Mouse (Mus musculus): ENCODE measurements around the gene Ly6g6c.
A peak's percentile ranks its signal among the peaks of the same experiment; 100 is the strongest.
"Not testable (repeated sequence)": the region's sequence is repeated elsewhere in the genome, so short reads cannot be mapped to it uniquely, and the experiment has no call there.

The Ly6g6c gene

DNA sequence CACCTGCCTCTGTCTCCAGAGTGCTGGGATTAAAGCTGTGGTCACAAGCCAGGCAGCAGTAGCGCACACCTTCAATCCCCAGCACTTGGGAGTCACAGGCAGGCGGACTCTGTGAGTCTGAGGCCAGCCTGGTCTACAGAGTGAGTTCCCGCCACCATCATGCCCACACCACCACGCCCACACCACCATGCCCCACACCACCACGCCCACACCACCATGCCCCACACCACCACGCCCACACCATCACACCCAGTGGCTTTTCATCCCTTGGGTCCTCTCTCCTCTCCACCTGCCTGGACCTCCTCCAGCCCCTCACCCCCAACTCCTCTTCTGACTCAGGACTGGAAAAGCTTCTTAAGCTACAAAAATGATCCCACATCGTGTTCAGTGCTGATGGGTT lies 33.3 kb upstream of the Ly6g6c start:
- DNase-seq: no peak

DNA sequence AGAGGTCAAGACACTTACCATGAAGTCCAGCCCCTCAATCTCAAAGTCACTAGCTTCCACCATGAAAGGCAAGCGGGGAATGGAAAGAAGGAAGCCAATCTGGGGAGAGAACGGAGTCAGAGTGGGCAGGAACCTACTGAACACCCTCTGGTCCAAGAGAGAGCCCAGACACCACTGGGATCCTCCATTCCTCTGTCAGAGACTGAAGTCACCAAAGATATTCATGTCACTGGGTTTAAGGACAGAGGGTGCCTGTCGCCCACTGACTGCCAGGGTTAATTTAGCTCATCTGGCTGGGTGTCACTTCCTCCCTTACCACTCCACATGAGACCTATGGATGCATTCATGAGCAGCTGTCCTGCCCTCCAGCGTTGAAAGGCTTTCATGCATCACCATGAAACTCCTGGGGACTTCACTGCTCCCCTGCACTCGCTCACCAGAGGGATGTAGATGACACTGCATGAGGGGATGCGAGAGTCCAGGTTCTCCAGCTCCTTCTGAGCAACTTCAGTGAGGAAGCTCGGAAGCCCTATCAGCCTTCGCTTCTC lies 32.8 kb upstream of the Ly6g6c start:
- no peak for DNase-seq

DNA sequence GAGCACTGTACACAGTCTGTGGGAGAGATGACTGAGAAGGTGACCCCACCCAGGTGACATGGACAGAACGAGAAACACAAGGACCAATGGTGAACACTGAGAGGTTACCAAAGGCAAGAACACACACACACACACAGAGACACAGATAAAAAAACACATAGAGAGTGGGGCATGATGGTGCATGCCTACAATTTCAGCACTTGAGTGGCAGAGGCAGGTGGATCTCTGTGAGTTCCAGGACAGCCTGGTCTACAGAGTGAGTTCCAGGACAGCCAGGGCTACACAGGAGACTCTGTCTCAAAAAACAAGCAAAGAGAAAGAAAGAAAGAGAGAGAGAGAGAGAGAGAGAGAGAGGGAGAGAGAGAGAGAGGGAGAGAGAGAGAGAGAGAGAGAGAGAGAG lies 31.5 kb upstream of the Ly6g6c start:
- not testable (repeated sequence) for DNase-seq

DNA sequence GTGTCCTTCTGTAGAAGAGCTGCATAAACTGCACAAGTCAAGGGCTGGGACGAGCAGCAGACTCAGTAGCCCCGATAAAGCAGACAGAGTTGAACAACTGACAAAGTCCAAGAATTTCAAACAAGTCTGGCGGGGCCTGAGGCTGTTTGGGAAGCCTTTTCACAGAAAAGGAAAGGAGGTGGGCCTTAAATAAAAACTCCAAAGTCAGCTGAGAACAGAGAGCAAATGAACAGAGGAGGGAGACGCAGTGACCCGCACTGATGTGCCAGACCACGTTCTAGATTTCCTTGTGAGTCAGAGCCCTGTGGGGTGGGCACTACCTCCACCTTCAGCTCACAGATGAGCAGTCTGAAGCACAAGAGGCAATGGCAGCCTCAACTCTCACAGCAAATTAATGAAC lies 30.3 kb upstream of the Ly6g6c start:
- peak in 1 of 2 experiments; percentile 13 for DNase-seq

DNA sequence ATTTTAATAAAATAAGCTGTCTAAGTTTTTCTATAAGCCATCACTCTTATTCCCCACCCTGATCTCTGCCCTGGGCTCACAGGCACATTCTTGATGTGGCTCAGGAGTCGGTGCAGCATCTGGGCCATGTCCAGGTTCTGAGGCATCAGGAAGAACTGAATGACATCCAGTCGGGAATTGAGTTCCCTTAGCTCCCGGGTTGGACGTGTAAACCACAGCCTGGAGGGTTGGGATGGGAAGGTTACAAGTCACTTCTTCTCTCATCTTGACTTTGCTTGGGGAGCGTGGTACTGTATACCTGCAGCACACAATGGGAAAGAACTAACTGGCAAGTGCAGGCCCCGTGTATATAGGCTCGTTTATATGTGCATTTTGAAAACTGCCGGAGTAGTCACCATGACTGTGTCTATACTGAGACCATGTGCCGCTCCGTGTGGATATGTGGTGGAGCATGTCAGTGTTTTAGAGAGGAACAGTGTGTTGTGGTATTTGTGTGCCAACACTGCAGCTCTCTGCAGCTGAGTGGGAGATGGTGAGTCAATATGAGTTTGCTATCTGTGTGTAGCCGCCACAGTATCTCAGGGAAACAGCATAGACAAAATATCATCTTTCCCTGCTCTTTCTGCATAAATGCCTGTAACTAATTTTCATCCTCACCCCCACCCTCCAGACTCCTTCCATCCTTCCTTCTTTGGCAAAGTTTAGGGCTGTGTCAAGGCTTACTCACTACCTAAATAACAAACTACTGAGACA lies 25.9 kb upstream of the Ly6g6c start:
- no peak for DNase-seq

DNA sequence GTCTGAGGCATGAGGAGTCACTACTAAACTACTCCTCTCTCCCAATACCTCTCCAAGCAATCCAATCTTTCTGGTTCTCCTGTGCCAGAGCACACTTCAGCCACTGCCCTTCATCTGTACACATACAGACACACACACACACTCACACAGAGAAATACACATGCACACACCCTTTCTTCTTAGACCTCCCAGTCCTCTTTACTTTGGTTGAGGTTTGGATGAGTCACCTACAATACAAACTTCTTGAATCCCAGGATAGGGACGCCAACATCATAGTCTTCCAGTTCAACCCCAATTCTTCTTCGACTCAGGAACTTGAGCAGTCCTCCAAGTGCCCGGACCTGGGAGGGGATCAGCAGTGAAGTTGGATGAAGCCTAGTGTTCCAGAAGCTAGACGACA lies 21.4 kb upstream of the Ly6g6c start:
- peak in 1 of 2 experiments; percentile 3 for DNase-seq

DNA sequence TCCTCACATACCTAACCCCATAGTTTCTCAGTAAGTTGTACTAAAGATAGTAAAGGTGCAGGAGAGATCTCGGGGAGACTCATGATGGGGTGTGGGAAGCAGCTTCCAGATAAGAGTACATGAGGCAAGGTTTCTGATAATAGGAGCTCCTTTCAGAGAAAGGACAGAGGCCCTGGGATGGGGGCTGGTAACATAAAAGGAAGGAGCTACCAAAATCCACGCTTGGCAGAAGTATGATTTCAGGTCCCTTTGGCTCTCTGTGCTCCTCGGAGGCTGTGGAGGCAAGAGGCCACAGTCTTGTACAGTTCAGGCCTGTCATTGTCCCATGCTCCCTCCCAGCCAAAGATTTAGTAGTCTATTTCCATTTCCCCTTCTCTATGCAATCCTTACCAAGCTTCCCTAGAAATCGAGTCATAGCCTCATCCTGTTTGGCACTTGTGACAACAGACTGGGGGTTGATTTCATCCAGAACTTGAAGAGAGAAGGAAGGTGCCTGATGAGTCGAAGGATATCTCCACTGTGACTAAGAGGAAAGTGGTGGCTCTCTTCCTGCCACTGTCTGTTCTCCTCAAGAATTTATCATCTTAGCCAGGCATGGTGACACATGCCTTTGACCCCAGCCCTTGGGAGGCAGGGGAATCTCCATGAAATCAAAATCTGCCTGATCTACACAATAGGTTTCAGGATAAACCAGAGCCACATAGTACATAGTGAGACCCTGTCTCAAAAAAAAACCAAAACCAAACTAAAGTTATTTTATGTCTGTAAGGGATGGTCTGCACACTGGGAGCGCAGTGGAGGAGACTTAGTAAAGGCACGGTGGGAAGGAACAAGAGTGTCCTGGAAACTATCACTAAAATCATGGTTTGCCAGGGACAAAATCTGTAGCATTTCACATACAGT lies 20.0 kb upstream of the Ly6g6c start:
- DNase-seq: peak in 1 of 2 experiments; percentile 21

DNA sequence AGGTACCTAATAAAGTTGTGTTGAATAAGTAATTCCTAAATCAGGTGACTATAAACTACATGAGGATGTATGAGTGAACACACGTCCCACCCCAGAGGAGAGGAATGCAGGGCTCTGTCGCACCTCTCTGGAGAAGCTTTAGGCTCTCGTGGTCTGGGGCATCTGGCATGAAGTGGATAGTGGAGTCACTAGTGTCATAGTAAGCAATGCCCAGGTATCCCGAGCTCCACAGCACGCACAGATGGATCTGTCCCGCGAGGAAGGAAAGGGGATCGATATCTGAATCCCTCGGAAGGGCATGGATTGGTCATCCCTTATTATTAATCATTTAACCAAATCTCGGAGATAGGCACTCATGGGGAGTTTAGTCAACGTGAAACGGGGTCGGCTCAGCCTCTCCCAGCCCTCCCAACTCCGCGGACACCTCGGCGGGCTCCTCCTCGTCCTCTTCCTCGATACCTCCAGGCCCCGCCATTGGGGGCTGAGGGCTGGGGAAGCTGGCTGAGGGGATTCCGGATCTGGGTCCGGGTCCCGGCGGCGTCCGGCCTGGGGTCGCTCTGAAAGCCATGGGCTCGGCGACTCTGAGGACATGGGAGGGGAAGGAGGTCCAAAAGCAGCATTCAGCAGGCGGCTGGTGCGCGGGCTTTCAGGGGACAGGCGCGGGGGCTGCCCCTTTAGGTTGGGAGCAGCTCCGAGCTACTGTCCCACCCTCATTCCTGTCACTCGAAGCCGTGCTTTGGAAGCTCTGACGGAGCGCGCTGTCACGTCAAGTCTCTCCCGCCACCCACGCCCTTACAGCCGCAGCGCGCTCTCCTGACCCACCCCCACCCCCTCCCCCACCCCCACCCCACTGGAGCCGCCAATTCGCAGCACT lies 19.1 kb upstream of the Ly6g6c start:
- peak in 1 of 2 experiments; percentile 43 for DNase-seq

DNA sequence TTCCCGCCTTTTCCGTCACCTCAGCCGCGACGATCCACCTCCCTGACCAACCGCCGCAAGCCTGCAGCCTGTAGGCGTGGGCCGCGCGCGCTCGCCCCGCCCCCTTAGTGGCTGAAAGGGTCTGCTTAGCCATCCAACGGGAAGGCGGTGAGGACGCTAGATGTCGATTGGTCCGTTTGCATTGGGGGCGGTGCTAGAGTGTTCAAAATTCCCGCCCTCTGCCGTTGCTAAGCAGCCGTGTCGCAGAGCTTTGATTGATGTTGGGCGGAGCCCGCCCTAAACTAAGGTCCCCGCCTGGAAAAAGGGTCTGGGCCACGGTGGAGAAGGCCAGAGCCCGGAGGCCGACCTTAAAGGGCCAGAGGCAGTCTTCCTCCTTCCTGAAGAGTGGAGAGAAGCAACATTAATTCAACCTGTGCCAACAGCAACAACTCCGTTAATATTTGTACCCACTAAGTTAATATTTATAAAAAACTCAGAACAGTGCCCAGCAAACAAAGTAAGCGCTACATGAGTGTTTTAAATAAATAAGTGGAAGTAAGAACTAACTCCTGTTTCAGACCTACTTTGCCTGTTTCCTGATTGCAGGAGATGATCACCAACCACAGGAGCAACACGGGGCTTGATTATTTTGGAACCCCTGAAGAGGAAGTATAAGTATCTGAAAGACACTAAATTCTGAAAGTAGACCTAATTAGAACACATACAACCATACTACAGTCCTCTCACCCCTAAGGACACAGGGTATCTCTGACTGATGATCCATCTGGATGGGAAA lies 18.3 kb upstream of the Ly6g6c start, which contains the start of gene Msh5:
TSS of gene Msh5 (minus strand) at position 65 of the 775 bp plus-strand sequence.
- DNase-seq: peak; percentile 98 to 99

DNA sequence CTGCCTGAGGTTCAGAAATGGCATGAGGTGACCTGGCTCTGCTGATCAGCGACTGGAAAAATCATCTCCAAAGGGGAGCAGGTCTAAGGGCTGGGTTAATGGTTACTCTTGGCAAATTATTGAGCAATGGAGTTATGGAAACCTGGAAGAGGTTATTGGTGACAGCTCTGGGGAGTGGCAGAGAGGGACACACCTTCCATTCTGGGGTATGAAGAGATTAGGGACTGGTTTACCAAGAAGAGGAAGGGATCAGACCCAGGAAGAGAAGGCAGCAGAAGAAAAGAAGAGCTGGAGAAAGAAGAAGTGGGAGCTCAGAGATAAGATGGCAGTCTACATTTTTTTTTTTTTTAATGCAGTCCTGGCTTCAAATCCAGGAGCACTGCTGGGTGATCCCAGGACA lies 17.5 kb upstream of the Ly6g6c start:
- DNase-seq: peak; percentile 62 to 79

DNA sequence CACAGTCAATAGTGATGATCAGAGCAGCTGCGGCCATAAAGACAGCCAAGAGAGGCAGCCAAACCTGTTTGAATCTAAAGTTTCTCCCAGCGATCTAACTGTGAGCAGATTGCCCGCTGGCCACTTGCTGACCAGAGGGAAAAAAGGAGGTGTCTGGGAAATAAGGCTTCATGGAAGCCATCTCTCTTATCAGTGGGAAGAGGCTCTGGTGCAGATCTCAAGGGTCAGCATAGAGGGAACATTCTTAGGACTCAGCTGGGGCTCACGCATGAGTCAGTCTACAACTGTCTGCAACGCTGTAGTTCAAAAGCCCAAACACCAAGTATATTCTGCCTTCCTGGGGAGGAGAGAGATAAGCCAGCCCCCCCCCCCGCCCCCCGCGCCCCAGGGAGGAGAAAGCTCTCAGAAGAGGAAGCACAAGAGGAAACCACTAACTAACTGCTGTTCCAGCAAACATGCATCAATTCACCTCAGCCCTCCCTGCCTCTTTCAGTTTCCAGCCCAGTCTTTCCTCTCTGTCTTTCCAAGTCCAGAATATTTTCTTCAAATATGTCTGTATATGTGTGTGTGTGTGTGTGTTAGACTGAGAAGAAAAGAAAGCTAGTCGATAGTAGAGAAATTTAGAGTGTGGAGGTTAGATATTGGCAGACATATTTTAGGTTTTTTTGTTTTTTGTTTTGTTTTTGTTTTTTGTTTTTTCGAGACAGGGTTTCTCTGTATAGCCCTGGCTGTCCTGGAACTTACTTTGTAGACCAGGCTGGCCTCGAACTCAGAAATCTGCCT lies 16.8 kb upstream of the Ly6g6c start:
- peak in 1 of 2 experiments; percentile 44 for DNase-seq

DNA sequence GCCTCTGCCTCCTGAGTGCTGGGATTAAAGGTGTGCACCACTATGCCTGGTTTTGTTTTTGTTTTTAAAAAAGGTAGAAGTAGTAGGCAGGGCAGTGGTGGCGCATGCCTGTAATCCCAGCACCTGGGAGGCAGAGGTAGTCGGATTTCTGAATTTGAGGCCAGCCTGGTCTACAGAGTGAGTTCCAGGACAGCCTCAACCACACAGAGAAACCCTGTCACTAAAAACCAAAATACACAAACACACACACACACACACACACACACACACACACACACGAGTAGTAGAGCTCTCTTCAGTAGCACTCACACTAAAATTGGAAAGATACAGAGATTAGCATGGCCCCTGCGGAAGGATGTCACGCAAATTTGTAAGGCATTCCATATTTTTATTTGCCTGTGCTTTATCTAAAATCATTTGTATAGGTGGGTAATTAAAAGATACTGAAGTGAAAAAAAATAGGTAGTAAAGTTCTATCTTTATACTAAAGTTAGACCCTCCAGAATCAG lies 16.2 kb upstream of the Ly6g6c start:
- DNase-seq: peak in 1 of 2 experiments; percentile 23

DNA sequence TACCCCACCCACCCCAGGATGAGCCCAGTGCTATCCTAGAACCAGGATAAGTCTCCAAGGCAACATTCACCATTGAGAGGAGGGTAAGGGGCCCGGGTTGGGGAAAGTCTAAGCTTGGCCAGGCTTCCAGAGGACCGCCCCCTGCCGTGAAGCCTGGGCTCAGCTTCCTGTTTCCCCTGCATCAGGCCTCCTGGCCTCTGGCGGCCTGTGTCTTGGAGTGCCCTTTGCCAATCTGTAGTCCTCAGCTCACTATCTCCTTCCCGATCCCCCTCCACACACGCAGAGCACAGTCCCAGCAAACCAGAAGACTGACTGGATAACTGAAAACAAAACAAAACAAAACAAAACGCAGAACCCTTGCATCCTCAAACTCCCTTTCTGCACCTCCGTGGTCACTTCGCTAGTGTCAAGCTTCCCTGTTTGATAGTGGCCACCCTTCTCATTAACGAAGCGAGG lies 15.6 kb upstream of the Ly6g6c start, which contains the start of gene Clic1:
TSS of gene Clic1 (plus strand) at position 406 of the 456 bp plus-strand sequence.
- peak; percentile 57 to 79 for DNase-seq

DNA sequence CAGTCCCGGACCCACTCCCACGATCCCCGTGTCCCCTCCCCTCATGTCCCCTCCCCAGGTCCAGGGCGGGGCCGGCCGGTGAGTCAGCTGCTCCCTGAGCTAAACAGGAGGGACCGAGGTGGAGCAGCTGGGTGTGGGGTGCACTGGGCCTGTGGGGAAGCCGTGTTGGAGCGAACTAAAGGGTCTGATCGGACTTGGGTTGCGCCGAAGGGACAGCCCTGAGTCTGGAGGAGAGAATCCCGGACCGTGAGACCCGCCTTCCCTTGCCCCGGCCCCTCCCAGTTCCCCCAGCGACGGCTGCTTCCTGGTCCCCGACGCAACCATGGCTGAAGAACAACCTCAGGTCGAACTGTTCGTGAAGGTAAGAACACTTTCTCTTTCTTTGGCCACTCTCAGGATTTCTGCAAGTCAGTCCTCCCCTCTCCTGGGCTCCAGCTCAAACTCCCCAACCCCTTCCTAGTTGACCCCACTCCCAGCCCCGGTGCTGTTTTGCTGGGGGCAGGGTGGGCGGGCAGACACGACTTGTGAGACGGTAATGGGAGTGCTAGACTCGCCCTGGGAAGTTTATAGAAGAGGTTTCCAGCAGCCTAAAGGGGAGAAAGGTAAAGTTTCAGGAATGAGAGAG lies 14.9 kb upstream of the Ly6g6c start:
- peak; percentile 84 to 91 for DNase-seq

DNA sequence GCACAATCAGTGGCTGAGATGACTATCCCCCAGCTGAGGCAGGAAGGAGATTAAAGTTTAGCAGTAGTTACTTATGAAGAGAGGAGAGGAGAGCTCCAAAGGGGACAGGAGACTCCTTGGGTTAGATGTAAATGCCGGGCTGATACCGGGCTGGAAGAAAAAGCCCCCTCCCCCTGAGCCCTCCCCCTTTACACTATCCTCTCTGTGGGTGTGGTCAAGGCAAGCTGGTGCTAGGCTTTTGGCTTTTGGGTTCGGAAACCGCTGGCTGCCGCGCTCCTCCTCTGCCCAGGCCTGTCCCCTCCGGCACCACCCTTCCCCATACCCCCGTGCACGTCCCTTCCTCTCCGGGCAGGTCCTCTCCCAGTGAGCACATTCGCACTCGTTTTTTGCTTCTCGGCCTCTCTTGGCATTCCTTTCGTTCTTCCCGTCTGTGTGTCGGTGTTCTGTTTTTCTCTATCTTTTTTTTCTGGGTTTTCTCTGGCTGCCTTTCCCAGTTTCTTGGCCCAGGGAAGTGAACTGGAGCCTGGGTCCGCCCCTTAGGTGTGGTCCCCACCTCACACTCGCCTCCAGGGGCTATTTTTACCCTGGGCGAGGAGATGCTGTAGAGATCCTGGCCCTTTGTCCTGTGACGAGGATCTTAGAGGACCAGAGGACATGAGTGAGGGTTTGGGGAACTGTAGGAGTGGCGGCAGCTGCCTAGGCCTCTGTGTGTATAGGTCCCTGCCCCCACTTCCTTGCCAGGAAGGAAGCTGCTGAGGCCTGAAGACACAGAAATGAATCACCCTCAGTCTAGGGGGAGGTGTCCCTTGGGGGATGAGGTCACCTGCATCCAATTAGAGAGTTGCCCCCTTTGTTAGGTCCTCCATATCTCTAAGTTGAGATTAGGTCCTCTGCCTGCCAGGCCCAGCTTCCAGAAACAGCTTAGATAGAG lies 13.8 kb upstream of the Ly6g6c start:
- DNase-seq: peak; percentile 83 to 90

DNA sequence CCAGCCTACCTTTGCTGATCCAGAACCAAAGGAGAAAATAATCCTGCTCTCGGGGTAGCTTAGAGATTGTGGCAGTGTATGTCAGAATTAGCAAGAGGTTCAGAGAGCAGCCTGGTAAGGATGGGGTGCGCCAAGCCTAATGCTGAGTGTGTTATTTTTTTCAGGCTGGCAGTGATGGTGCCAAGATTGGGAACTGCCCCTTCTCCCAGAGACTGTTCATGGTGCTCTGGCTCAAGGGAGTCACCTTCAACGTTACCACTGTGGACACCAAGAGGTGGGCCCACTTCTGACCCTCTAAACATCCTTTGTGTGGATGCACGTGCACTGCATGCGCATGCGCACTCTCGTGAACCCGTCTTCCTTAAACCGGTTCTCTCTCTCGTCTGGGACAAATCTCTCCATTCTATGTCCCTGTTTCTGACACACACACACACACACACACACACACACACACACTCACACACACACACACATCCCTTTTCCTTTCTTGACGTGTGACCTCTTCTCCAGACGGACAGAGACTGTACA lies 12.9 kb upstream of the Ly6g6c start:
- DNase-seq: peak in 1 of 2 experiments; percentile 28

DNA sequence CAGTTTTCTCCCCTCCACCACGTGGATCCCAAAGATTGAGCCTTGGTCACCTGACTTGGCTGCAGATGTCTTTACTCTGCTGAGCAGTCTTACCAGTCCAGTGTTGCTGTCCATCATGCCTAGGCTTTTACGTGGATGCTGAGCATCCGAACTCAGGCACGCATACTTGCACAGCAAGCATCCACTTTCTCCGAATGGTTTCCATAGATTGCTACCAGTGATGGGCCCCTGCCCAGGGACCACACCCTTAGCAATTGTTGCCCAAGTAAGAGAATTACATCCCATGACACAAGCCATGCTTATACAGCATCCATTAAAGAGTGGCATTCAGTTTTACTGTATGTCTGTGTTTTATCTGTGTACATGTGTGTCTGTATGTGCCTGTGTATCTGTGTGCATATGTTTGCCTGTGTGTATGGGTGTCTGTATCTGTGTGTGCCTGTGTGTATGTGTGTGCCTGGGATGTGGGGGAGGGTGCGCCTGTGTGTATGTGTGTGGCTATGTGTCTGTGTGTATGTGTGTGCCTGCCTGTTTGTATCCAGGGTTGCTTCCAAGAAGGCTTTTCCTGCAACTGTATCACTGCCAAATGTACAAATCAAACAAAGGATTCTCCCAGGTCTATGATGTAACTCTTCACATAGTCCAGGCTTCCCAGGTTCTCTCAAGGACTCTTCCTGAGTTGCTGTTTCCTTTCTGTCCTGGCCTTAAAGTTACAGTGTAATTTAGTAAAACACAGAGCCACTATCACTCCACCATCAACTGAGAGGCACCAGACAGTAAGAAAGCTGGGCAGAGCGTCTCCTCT lies 9.3 kb upstream of the Ly6g6c start:
- peak in 1 of 2 experiments; percentile 51 for DNase-seq
